Mouse (Mus musculus): ENCODE measurements around the gene 1700016K19Rik.

Gene 1700016K19Rik

DNA sequence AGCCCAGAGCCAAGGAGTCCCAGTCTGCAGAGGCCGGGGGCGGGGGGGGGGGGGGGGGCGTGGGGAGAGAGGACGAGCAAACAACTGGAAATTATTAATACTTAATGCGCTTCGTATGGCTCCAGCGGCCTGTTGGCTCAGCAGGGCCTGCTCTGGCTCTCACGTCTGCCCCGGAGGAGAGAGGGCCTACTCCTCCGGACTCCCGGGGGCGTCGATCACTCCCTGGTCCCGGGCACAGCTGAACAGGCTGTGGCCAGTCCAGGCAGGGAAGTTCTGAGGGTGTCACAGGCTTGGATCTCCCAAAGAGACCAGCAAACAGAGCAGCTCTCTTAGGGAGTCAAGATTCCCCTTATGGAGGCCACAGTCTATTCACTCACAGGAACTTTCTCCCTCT, 28.4 kb downstream of the 1700016K19Rik start:
- no peak for DNase-seq (ENCODE audit: extremely low read depth, insufficient read length, low spot score)

- no peak for DNase-seq (ENCODE audit: extremely low read depth, insufficient read length, low spot score)
These were observed 33.6 kb downstream of the 1700016K19Rik start for GRCm38 (mm10) chr11:76033359-76033758.

- no peak for DNase-seq (ENCODE audit: extremely low read depth, insufficient read length, low spot score)
These were observed 34.1 kb downstream of the 1700016K19Rik start for GRCm38 (mm10) chr11:76033836-76034235.

DNA sequence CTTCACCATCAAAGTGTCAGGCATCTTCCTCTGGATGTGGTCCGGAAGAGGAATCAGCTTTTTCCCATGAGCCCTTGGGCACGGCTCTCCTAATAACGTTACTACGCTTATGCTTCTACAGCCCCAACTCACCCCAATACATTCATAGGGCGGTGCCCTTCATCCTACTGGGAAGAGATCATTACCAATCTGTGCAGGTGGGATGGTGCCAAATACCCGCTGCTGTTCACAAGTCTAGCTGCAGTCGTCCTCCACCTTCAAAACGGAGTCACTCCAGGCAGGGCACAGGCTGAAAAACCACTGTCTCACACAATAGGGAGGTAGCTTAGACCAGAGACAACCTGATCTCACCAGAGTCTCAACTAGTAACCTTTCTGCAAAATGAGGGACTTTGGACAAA, 35.5 kb downstream of the 1700016K19Rik start:
- no peak for DNase-seq (ENCODE audit: extremely low read depth, insufficient read length, low spot score)

GRCm38 (mm10) chr11:76037581-76038294, 38.0 kb downstream of the 1700016K19Rik start:
- DNase-seq (ENCODE audit: extremely low read depth, insufficient read length, low spot score) = no peak

GRCm38 (mm10) chr11:76039271-76040053, 39.8 kb downstream of the 1700016K19Rik start:
- DNase-seq (ENCODE audit: extremely low read depth, insufficient read length, low spot score) = no peak

GRCm38 (mm10) chr11:76040106-76040505, 40.4 kb downstream of the 1700016K19Rik start:
- DNase-seq (ENCODE audit: extremely low read depth, insufficient read length, low spot score) = no peak

- DNase-seq (ENCODE audit: extremely low read depth, insufficient read length, low spot score) = no peak
These were observed 41.2 kb downstream of the 1700016K19Rik start for GRCm38 (mm10) chr11:76040761-76041376.

DNA sequence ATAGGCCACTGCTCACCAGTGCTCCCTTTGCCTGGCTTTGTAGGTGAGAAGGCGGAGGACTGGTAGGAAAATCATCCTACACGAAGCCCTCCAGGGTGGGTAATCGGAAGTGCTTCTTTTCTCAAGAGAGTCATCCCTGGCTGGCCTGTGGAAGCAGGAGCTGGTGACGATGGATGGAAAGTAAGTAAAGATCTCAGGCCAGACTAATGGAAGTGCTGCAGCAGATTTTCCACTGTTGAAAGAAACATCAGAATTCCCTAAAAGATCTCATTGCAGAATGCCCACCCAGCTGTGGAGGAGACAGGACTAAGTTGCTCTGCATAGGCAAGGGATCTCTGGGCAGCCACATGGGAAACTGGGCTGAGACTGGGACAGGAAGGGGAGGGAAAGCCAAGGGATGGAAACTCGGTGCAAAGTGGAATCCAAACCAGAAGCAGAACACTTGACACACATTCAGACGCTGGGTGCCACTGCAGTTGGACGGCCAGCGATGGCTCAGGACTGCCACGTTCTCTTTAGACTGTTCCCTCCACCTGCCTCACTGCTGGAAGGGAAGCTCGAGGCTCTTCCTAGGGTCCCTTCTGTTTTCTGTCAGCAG, 42.4 kb downstream of the 1700016K19Rik start:
- DNase-seq (ENCODE audit: extremely low read depth, insufficient read length, low spot score) = no peak

DNA sequence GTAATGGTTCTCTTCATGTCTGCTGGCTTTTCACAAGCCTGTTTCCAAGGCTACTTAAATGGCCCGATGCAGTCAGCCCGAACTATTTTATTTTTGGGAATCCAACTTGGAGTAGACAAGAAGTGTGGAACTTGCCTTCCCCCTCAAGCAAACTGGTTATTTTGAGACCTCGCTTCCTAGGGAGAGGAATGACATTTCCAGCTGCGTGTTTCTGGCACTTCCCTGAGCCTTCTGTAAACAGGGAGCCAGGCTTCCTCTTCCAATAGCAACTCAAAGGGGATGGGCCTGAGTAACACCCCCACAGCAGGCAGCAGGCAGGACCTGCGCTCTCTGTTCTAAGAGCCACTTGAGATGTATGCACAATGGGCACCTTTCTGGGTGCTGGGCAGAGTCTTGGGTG, 43.2 kb downstream of the 1700016K19Rik start:
- DNase-seq (ENCODE audit: extremely low read depth, insufficient read length, low spot score) = no peak

GRCm38 (mm10) chr11:76044468-76044867, 44.8 kb downstream of the 1700016K19Rik start:
- DNase-seq (ENCODE audit: extremely low read depth, insufficient read length, low spot score) = no peak

GRCm38 (mm10) chr11:76045367-76045766, 45.7 kb downstream of the 1700016K19Rik start:
- DNase-seq (ENCODE audit: extremely low read depth, insufficient read length, low spot score) = no peak

DNA sequence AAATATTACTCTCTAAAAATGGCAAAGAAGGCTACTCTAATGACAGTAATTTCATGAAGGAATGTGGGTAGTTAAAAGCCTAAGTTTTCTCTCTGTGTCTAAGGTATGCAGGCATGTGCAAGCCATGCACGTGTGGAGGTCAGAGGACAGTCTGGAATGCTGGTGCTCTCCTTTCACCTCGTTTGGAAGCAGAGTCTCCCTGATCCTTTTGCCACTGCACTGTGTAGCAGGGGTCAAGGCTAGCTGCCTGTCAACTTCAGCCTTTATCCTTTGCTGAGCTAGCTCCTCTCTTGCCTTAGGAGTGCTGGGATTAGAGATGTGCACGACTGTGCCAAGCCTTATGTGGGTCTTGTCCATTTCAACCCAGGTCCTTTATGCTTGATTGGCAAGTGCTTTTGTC, 50.8 kb downstream of the 1700016K19Rik start:
- no peak for DNase-seq (ENCODE audit: extremely low read depth, insufficient read length, low spot score)

DNA sequence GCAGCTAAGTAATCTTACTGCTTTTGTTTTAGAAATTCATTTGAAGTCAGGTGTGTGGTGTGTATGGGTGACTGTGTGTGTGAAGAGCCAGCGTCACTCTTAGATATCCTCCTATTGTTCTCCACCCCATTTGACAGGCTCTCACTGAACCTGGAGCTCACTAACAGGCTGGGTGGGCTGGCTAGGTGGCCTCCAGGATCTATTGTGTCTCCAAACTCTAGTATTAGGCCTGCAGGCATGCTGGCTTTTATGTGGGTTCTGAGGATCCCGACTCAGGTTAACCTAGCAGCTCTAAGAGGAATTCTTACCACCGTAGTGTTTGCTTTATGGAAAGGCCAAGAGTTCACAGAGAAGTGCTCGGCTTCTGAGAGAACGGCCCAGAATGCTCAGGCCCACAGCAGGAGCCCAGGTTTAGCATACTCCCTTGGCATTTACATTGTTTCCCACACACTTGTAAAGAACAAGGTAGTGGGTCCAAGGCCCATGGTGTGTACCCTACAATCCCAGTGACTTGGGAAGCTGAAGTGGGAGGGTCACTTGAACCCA, 51.3 kb downstream of the 1700016K19Rik start:
- no peak for DNase-seq (ENCODE audit: extremely low read depth, insufficient read length, low spot score)

DNA sequence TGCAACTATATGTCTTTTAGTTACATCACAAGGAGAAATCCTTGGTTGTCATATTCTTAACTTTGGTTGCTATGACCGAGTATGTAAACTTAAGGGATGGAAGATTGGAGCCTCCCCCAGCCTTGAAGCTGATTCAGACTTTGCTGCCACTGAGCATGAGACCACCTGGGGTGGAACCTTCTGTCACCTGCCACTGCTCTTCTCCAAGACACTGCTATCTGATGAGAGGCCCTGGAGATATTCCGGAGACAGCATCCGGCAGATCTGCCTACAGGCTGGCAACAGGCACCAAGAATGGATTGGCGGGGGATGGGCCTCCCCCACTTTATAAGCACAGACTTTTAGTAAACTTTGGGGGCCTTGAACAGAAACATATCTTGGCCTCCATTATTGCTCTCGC, 52.8 kb downstream of the 1700016K19Rik start:
- no peak for DNase-seq (ENCODE audit: extremely low read depth, insufficient read length, low spot score)

Data from 3134 (cell line).